Mouse (Mus musculus) embryonic facial prominence, embryonic 13.5 days (tissue): Measurements from ENCODE around the gene Gnl1. TPM values are rescaled to one million over a fixed set of nuclear protein-coding genes. Genes with fewer than 3 reads are reported as not detected.

ENCODE experiments used
- ATAC-seq: fragments of 200-750 bp; cut with Nextera tagmentation; 2 replicates; pipeline ENCODE4 v1.8.0; 2017; ENCODE audit warnings: low read depth; ENCODE audit not compliant: insufficient number of reproducible peaks, insufficient read depth, low FRiP score, low TSS enrichment
- H3K27ac ChIP-seq: fragments of 300-500 bp; sonication (generic); 2 replicates; pipeline ENCODE4 v1.5.1; 2015; ENCODE audit warnings: moderate library complexity, mild to moderate bottlenecking, inconsistent platforms
- H3K27me3 ChIP-seq: fragments of 300-500 bp; sonication (generic); 2 replicates; pipeline ENCODE4 v1.6.1; 2015; ENCODE audit warnings: mild to moderate bottlenecking, inconsistent platforms
- H3K36me3 ChIP-seq: fragments of 300-500 bp; sonication (generic); 2 replicates; pipeline ENCODE4 v1.6.1; 2015; ENCODE audit warnings: mild to moderate bottlenecking, inconsistent platforms
- H3K4me1 ChIP-seq: fragments of 300-500 bp; sonication (generic); 2 replicates; pipeline ENCODE4 v1.6.1; 2015; ENCODE audit warnings: inconsistent platforms
- H3K4me2 ChIP-seq: fragments of 300-500 bp; sonication (generic); 2 replicates; pipeline ENCODE4 v1.6.1; 2015; ENCODE audit warnings: moderate library complexity, mild to moderate bottlenecking, inconsistent platforms
- H3K4me3 ChIP-seq: fragments of 300-500 bp; sonication (generic); 2 replicates; pipeline ENCODE4 v1.5.1; 2015; ENCODE audit warnings: mild to moderate bottlenecking, inconsistent platforms
- H3K9ac ChIP-seq: fragments of 300-500 bp; sonication (generic); 2 replicates; pipeline ENCODE4 v1.6.1; 2015; ENCODE audit warnings: mild to moderate bottlenecking, inconsistent platforms
- H3K9me3 ChIP-seq: fragments of 300-500 bp; sonication (generic); 2 replicates; pipeline ENCODE4 v1.6.1; 2016; ENCODE audit warnings: inconsistent platforms
- WGBS: fragments of 180-500 bp; shearing (Covaris S2); methylation state at CpG from one replicate; pipeline ENCODE4 v1.1.7; 2015; ENCODE audit warnings: mixed read lengths; 5-methylcytosine and 5-hydroxymethylcytosine counted together
- polyA plus RNA-seq: library from polyadenylated mRNA; unstranded; fragments of >200 nt; fragmentation: Nextera tagmentation; extraction: Ambion mirVana; gene quantifications from 2 replicates; pipeline ENCODE4 v1.2.1, GENCODE M21; 2015

The Gnl1 gene
- polyA plus RNA-seq, 1 experiment from 2014 or later, result 64.8 TPM

DNA sequence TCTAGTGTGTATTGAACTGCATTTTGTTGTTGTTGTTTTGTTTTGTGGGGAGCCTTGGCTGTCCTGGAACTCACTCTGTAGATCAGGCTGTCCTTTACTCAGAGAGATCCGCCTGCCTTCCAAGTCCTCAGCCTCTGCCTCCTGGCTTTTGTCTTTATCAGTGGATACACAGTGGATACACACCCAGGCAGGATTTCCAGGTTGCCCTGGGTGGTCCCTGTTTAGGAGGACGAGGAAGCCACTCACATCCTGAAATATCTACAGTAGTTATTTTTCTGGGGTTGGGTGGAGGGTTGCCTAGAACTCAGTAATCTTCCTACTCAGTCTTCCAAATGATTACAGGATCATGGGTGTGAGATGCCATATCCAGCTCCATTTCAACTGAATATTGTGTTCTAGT is 39.3 kb downstream of the Gnl1 start:
- peaks cover 19% of the 10 kb centered on the region for H3K36me3 ChIP-seq
- no peak overlapping the region for H3K9ac ChIP-seq
- peaks cover 12% of the 10 kb centered on the region; the same call in 1 of the 2 replicates for H3K4me1 ChIP-seq
- no peaks in the 10 kb centered on the region for H3K9me3 ChIP-seq
- no peak overlapping the region for H3K4me3 ChIP-seq
- no peak overlapping the region for H3K4me2 ChIP-seq
- no peak for ATAC-seq
- no peak overlapping the region for H3K27ac ChIP-seq
- WGBS, result 62% methylated on average over 2 of the region's 2 CpGs
- no peaks in the 10 kb centered on the region for H3K27me3 ChIP-seq

DNA sequence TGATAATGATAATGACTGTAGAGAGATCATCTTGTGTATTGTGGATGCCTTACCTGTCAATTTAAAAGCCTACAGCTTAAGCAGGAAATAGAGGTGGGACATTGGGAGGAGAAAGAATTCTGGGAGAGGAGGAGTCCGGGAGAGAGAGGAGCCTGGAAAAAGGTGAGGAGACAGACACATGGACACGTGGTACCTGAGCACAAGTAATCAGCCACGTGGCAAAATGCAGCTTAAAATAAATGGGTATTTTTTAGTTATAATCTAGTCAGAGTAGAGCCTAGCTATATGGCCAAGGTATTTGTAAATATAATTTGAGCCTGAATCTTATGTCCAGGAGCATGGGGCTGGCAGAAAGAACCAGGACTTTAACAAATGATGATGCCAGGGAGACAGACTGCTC is 39.9 kb downstream of the Gnl1 start:
- ATAC-seq, result no peak
- no peak overlapping the region for H3K4me2 ChIP-seq
- H3K27me3 ChIP-seq, result no peaks in the 10 kb centered on the region
- H3K36me3 ChIP-seq, result peaks cover 14% of the 10 kb centered on the region
- WGBS, result 68% methylated on average over 3 of the region's 3 CpGs
- H3K4me3 ChIP-seq, result no peak overlapping the region
- H3K9me3 ChIP-seq, result no peaks in the 10 kb centered on the region
- H3K9ac ChIP-seq, result no peak overlapping the region
- H3K27ac ChIP-seq, result no peak overlapping the region
- peaks cover 14% of the 10 kb centered on the region; the same call in 1 of the 2 replicates for H3K4me1 ChIP-seq

DNA sequence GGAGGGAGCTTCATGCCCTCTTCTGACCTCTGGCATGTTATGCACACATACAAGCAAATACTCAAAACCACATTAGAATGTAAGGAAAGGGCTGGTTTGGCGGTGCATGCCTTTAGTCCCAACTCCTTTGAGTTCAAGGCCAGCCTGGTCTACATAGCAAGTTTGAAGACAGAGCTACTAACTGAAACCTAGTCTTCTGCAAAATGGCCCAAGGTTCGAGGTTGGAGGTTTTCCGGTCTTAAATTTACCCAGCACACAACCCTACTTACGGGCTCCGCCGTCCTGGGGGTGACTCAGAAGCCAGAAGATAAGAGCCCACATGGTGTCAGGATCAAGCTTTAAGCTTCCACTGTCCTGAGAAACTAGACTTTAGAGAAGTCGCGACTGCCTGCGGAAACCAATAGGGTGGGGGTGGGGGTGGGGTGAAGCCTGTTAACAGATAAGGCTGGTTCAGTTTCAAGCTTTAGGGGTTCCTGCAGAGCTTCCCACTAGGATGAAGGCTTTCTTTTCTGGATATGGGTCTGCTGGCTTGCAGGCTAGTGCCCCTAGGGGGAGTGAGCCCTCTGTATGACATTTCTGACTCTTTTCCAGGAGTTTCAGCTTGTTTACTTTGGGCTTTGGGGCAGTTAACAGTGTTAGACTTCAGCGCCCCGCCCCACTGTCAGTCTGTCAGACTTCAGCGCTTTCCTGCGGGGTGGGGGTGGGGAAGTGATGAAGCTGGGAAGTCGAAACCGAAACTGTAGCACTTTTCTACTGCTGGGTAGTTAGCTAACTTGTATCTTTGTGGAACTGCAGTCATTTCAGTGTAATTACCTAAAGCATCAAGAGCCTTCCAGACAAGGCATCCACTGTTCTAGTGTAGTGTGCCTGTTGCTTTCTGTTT is 40.8 kb downstream of the Gnl1 start, which contains the start of gene H2-T24:
TSS of gene H2-T24 (minus strand) at position 370 of the 883 bp plus-strand sequence.
- H3K27ac ChIP-seq, result no peak within 1 kb of the TSS; the same call in 1 of the 2 replicates
- no peak for ATAC-seq
- no peaks in the 10 kb centered on the region for H3K27me3 ChIP-seq
- 39% methylated on average over 15 of the region's 15 CpGs for WGBS
- no peaks in the 10 kb centered on the region for H3K9me3 ChIP-seq
- peak within 1 kb of the TSS; percentile 43 for H3K4me2 ChIP-seq
- peaks cover 14% of the 10 kb centered on the region; the same call in 1 of the 2 replicates for H3K4me1 ChIP-seq
- 0 out of 2 replicates have a peak within 1 kb of the TSS, but pooled peaks have one; percentile 16 for H3K9ac ChIP-seq
- peak within 1 kb of the TSS; percentile 10; the same call in 1 of the 2 replicates for H3K4me3 ChIP-seq
- peaks cover 5% of the 10 kb centered on the region for H3K36me3 ChIP-seq

DNA sequence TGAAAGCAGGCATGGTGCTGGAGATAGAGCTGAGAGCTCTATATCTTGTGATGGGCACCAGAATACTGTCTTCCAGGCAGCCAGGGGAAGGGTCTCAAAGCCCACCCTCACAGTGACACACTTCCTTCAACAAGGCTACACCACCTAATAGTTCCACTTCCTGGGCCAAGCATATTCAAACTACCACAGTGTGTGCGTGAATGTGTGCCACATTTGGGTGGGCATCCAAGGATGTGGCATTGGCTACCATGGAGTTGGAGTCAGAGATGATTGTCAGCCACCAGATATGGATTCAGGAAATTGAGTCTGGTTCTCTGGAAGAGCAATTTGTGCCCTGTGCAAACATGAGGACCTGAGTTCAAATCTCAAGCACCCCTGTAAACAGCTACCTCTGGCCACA is 41.7 kb downstream of the Gnl1 start:
- no peak overlapping the region for H3K9ac ChIP-seq
- 92% methylated on average over 1 of the region's 1 CpGs for WGBS
- H3K27ac ChIP-seq, result no peak overlapping the region
- no peaks in the 10 kb centered on the region for H3K9me3 ChIP-seq
- H3K4me2 ChIP-seq, result no peak overlapping the region
- ATAC-seq, result no peak
- H3K36me3 ChIP-seq, result no peaks in the 10 kb centered on the region
- H3K4me1 ChIP-seq, result peaks cover 14% of the 10 kb centered on the region; the same call in 1 of the 2 replicates
- no peaks in the 10 kb centered on the region for H3K27me3 ChIP-seq
- no peak overlapping the region for H3K4me3 ChIP-seq

DNA sequence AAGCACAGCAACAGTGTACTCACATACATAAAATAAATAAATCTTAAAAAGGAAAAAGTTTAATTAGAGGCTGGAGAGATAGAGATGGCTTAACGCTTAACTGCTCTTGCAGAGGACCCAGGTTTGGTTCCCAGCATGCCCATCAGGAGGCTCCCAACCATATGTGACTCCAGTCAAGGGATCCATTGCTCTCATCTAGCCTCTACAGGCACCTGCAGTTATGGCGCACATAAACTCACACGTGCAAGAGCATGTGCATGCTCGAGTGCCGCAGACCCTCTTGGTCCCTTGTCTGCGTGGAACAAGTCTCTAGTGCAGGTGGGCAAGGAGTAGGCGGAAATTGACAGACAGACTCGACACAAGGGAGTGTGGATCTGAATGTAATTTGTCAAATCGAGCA is 42.4 kb downstream of the Gnl1 start:
- H3K27ac ChIP-seq, result no peak overlapping the region
- peaks cover 14% of the 10 kb centered on the region; the same call in 1 of the 2 replicates for H3K4me1 ChIP-seq
- H3K4me3 ChIP-seq, result no peak overlapping the region
- H3K27me3 ChIP-seq, result no peaks in the 10 kb centered on the region
- H3K9me3 ChIP-seq, result no peaks in the 10 kb centered on the region
- H3K4me2 ChIP-seq, result no peak overlapping the region
- ATAC-seq, result no peak
- WGBS, result 92% methylated on average over 9 of the region's 9 CpGs
- no peak overlapping the region for H3K9ac ChIP-seq
- H3K36me3 ChIP-seq, result no peaks in the 10 kb centered on the region

DNA sequence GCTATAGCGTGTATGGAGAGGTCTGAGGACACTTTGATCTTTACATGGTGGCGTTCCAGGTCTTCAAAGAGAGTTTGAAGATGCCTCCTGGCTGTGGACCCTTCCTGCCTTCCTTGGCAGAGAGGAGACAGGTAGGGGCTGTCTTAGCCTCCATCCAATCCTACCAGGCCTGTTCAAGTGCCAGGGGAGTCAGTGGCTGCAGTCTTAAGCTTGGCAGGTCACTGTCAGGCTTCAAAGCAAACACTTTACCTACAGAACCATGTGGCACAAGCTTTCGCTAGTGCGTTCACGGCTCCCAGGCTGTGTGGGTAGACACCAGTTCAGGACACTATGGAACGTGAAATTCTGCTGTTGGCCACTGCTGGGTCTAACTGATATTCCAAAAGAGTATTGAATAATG is 43.3 kb downstream of the Gnl1 start:
- no peak overlapping the region for H3K9ac ChIP-seq
- 88% methylated on average over 6 of the region's 6 CpGs for WGBS
- no peak overlapping the region for H3K27ac ChIP-seq
- no peak overlapping the region for H3K4me2 ChIP-seq
- H3K36me3 ChIP-seq, result no peaks in the 10 kb centered on the region
- no peak for ATAC-seq
- no peak overlapping the region for H3K4me3 ChIP-seq
- no peaks in the 10 kb centered on the region for H3K9me3 ChIP-seq
- no peaks in the 10 kb centered on the region for H3K27me3 ChIP-seq
- peaks cover 14% of the 10 kb centered on the region; the same call in 1 of the 2 replicates for H3K4me1 ChIP-seq

DNA sequence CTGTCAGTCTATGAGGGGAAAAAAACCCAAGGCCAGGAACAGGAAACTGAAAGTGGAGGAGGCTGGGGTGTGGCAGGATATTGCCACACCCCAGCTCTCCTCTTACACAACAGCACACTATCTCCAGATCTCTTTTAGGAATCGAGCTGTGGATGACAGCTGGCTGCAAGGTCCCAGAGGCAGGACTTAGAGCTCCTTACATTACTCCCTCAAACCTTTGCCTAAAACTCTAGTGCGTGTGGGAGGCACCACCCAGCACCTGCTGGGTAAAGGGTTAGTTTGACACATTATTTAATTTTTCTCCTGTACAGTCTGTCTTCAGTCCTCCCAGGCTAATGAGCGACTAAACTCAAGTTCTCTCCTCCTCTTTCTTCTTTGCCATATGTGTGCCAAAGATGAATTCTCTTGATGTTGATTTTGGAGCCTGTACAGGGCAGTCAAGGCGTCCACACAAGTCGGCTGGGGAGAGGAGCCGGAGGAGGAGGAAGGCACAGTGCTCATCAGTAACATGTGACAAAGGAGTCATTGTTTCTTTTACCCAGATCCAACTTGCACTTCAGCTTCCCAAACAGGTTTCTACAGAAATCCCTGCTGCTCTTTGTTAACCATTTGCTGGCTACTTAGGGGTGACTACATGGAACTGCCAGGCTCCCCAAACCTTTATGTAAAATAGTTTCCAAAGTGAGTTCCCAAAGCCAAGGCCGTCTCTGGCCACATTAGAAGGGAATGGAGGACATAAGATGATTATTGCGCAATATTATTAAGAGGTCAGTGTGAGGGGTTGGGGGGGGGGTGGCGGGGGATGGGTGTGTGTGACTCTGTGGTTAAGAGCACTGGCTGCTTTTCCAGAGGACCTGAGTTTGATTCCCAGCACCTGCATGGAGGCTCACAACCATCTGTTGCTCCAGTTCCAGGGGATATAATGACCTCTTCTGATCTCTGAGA is 44.3 kb downstream of the Gnl1 start:
- 0 out of 2 replicates have a peak overlapping the region, but pooled peaks have one; percentile 11 for H3K4me2 ChIP-seq
- WGBS, result 44% methylated on average over 9 of the region's 9 CpGs

DNA sequence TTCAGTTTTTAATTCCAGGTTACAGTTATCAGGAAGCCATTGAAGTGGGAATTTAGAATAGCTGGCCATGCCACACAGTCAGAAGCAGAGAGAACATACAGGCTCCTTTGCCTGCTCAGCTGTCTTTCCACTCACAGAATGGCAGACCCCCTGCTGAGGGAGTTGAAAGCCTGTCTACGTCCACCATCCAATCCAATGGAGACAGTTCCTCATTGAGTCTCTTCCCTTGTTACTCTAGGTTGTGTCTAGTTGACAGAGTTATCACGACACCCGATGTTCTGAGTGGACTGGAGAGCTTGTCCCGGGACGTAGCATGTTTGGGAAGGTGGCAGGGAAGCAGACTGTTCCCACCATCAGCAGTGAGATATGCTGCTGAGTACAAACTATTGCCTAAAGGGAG is 45.5 kb downstream of the Gnl1 start:
- Histone ChIP-seq H3K9me3 (no peaks in the 10 kb centered on the region), H3K36me3 (no peaks in the 10 kb centered on the region), H3K9ac (no peak overlapping the region), H3K4me3 (no peak overlapping the region), H3K27me3 (no peaks in the 10 kb centered on the region), H3K4me2 (no peak overlapping the region), H3K27ac (no peak overlapping the region), H3K4me1 (peaks cover 14% of the 10 kb centered on the region; the same call in 1 of the 2 replicates)
- ATAC-seq, result no peak
- 76% methylated on average over 5 of the region's 5 CpGs for WGBS

More for the DNA sequence above, 44.3 kb downstream of the Gnl1 start:
- Histone ChIP-seq H3K27me3 (no peaks in the 10 kb centered on the region), H3K9ac (0 out of 2 replicates have a peak overlapping the region, but pooled peaks have one; percentile 27), H3K9me3 (no peaks in the 10 kb centered on the region), H3K4me1 (peaks cover 14% of the 10 kb centered on the region; the same call in 1 of the 2 replicates), H3K4me3 (no peak overlapping the region), H3K36me3 (no peaks in the 10 kb centered on the region), H3K27ac (peak overlapping the region; percentile 51)
- no peak for ATAC-seq

DNA sequence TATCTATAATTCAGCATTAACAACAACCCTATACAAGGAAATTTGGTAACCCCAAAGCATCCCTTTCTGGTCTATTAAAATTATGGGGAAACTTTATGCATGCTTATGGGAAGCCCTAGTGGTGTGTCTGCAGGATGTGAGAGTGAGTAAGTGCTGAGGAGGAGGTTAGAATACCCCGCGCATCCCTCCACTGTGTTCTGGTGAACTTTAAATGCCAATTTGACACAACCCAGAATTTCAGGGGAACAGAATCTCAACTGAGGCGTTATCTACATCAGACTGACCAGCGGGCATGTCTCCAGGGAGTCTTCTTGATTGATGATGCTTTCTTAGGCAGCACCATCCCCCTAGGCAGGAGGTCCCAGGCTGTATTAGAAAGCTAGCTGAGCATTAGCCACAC is 46.2 kb downstream of the Gnl1 start:
- no peak overlapping the region for H3K9ac ChIP-seq
- H3K4me2 ChIP-seq, result no peak overlapping the region
- ATAC-seq, result no peak
- H3K27me3 ChIP-seq, result no peaks in the 10 kb centered on the region
- no peaks in the 10 kb centered on the region for H3K36me3 ChIP-seq
- H3K27ac ChIP-seq, result no peak overlapping the region
- no peaks in the 10 kb centered on the region for H3K9me3 ChIP-seq
- no peak overlapping the region for H3K4me3 ChIP-seq
- 84% methylated on average over 4 of the region's 4 CpGs for WGBS
- H3K4me1 ChIP-seq, result 0 out of 2 replicates have a peak, but pooled peaks cover 10% of the 10 kb centered on the region

DNA sequence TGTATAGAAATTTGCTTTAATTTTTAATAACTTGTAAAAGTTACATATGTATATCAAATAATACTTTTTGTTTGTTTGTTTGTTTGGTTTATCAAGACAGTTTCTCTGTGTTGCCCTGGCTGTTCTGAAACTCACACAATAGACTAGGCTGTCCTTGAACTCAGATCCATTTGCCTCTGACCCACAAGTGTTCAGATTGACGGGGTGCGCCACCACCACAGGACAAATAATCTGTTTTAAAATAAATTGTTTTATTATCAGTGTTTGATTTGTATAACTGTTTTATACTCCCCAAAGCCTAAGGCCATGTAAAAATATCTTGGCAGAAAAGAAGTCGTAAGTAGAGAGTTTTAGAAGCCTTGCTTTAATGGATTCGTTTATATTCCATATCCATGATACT is 48.0 kb downstream of the Gnl1 start:
- Histone ChIP-seq H3K9me3 (no peaks in the 10 kb centered on the region), H3K36me3 (no peaks in the 10 kb centered on the region), H3K27me3 (peaks cover 5% of the 10 kb centered on the region; the same call in 1 of the 2 replicates), H3K4me1 (peaks cover 15% of the 10 kb centered on the region), H3K9ac (no peak overlapping the region), H3K27ac (no peak overlapping the region), H3K4me2 (no peak overlapping the region), H3K4me3 (no peak overlapping the region)
- ATAC-seq, result no peak
- 90% methylated on average over 4 of the region's 4 CpGs for WGBS
